Comparison of ENCODE assay signal across 8 mouse cellular contexts in genomic region chr5:108462446-108462845, GRCm38 (mm10). TPM values are rescaled to one million over a fixed set of nuclear protein-coding genes. Genes with fewer than 3 reads are reported as not detected.
DNase-seq lines count a peak whose midpoint lies in the region; ATAC-seq and TF ChIP-seq lines count a peak whose summit lies in the region.

No protein-coding gene starts in this region.

- H3K9me3 ChIP-seq in ES-Bruce4 (replicated peaks; ENCODE audit: control insufficient read depth, insufficient read depth, low read length, poor library complexity, severe bottlenecking) = no peaks in the 10 kb centered on the region
- H3K9me3 ChIP-seq in heart, postnatal 0 days (replicated peaks; ENCODE audit: control insufficient read depth, low read length) = no peaks in the 10 kb centered on the region
- no peaks in the 10 kb centered on the region for H3K9me3 ChIP-seq in liver, embryonic 16.5 days (replicated peaks; ENCODE audit: control insufficient read depth, low read length)

- peak overlapping the region; percentile 96 for H3K27ac ChIP-seq in gastrocnemius, adult 2 months
- H3K27ac ChIP-seq in ES-Bruce4 (ENCODE audit: insufficient read depth, low read length) = no peak overlapping the region
- H3K27ac ChIP-seq in heart, postnatal 0 days (ENCODE audit: low read depth) = peak overlapping the region; percentile 88
- peak overlapping the region; percentile 16; the same call in 1 of the 2 replicates for H3K27ac ChIP-seq in liver, embryonic 16.5 days (ENCODE audit: low read length)

- no peak for DNase-seq in gastrocnemius, adult 2 months
- DNase-seq in gastrocnemius, postnatal 10 days = no peak
- no peak for DNase-seq in heart, postnatal 0 days (ENCODE audit: low spot score)
- DNase-seq in left cerebral cortex, postnatal 10 days (ENCODE audit: extremely low spot score in 1 of 2, low spot score in 2 of 2) = no peak
- DNase-seq in gastrocnemius, postnatal 14 days = no peak
- no peak for DNase-seq in adrenal gland, adult 18-20 months (ENCODE audit: low spot score in 2 of 2)

- H3K9ac ChIP-seq in ES-Bruce4 (ENCODE audit: low read depth, poor library complexity, severe bottlenecking) = peak overlapping the region; percentile 87
- H3K9ac ChIP-seq in heart, postnatal 0 days (replicated peaks; ENCODE audit: low read depth, low read length) = peak overlapping the region; percentile 99
- peak overlapping the region; percentile 97 for H3K9ac ChIP-seq in liver, embryonic 16.5 days (ENCODE audit: low read depth, low read length)

- no peak for TF ChIP-seq POLR2A in ES-Bruce4 (IDR thresholded peaks at IDR 0.05; ENCODE audit: insufficient read depth, low read length)

- peak overlapping the region; percentile 98 for H3K4me3 ChIP-seq in gastrocnemius, adult 2 months
- H3K4me3 ChIP-seq in ES-Bruce4 (ENCODE audit: low read depth, low read length) = peak overlapping the region; percentile 91
- H3K4me3 ChIP-seq in heart, postnatal 0 days (ENCODE audit: low read depth, low read length) = peak overlapping the region; percentile 96
- H3K4me3 ChIP-seq in liver, embryonic 16.5 days (ENCODE audit: low read depth, low read length) = peak overlapping the region; percentile 88

- H3K4me2 ChIP-seq in heart, postnatal 0 days (ENCODE audit: low read depth, low read length) = peak overlapping the region; percentile 89
- H3K4me2 ChIP-seq in liver, embryonic 16.5 days (ENCODE audit: low read depth, low read length) = peak overlapping the region; percentile 73

- TF ChIP-seq EP300 in ES-Bruce4 (IDR thresholded peaks at IDR 0.05; ENCODE audit: insufficient read depth, low read depth, low read length) = no peak
- no peak for TF ChIP-seq EP300 in heart, postnatal 0 days (IDR thresholded peaks at IDR 0.05; ENCODE audit: low read depth)

- H3K36me3 ChIP-seq in ES-Bruce4 (ENCODE audit: control insufficient read depth, insufficient read depth, low read length, poor library complexity, severe bottlenecking) = no peaks in the 10 kb centered on the region; the same call in 1 of the 2 replicates
- H3K36me3 ChIP-seq in heart, postnatal 0 days (replicated peaks; ENCODE audit: control insufficient read depth, insufficient read depth, low read length) = 0 out of 2 replicates have a peak, but pooled peaks cover 1% of the 10 kb centered on the region
- H3K36me3 ChIP-seq in liver, embryonic 16.5 days (ENCODE audit: control insufficient read depth, insufficient read depth) = no peaks in the 10 kb centered on the region

- no peak for ATAC-seq in heart, postnatal 0 days (ENCODE audit: insufficient read depth, low read depth)
- no peak for ATAC-seq in liver, embryonic 16.5 days (ENCODE audit: low read depth)

- no peaks in the 10 kb centered on the region; the same call in 1 of the 2 replicates for H3K27me3 ChIP-seq in ES-Bruce4 (ENCODE audit: control insufficient read depth, insufficient read depth, low read length, poor library complexity, severe bottlenecking)
- H3K27me3 ChIP-seq in heart, postnatal 0 days (ENCODE audit: control insufficient read depth, insufficient read depth, low read length) = no peaks in the 10 kb centered on the region
- peaks cover 3% of the 10 kb centered on the region; the same call in 1 of the 2 replicates for H3K27me3 ChIP-seq in liver, embryonic 16.5 days (ENCODE audit: control insufficient read depth, insufficient read depth, low read depth, low read length)

- no peak for TF ChIP-seq CTCF in gastrocnemius, adult 2 months (IDR thresholded peaks at IDR 0.05)
- no peak for TF ChIP-seq CTCF in ES-Bruce4 (IDR thresholded peaks at IDR 0.05; ENCODE audit: low read depth, low read length)
- no peak for TF ChIP-seq CTCF in heart, postnatal 0 days (IDR thresholded peaks at IDR 0.05; ENCODE audit: low read depth)

- WGBS in heart, postnatal 0 days = 29% methylated on average over 4 of the region's 4 CpGs
- WGBS in liver, embryonic 16.5 days (ENCODE audit: insufficient replicate concordance) = 40% methylated on average over 4 of the region's 4 CpGs

- H3K4me1 ChIP-seq in ES-Bruce4 (ENCODE audit: control insufficient read depth, insufficient read depth, low read length) = peaks cover 4% of the 10 kb centered on the region
- H3K4me1 ChIP-seq in heart, postnatal 0 days (ENCODE audit: control insufficient read depth, insufficient read depth) = peaks cover 50% of the 10 kb centered on the region
- peaks cover 48% of the 10 kb centered on the region for H3K4me1 ChIP-seq in liver, embryonic 16.5 days (ENCODE audit: control insufficient read depth, low read depth, low read length)

- intact Hi-C loops in gastrocnemius, adult 2 months (cut with DNase I) = no loop called here
- intact Hi-C loops in left cerebral cortex, postnatal 10 days (cut with DNase I) = loop anchor here (5.0 kb wide), 1 partner anchor 95 kb away; the partner anchor contains the start of gene Gm42517
- intact Hi-C loops in gastrocnemius, postnatal 14 days (cut with DNase I; ENCODE audit: low total_unique reads) = no loop called here

RNA-seq across cellular contexts. Expression of gene Pcgf3, which starts 1.4 kb away (rescaled TPM):
- total RNA-seq in gastrocnemius, adult 2 months (2021) = 10 to 100 TPM; 34.3 to 42.6 TPM
- total RNA-seq in gastrocnemius, postnatal 10 days (2021) = 10 to 100 TPM; 58.0 to 61.6 TPM
- 104 and 111 TPM in 2 replicates for polyA plus RNA-seq in ES-Bruce4 (2011; ENCODE audit: insufficient read depth, insufficient read length, low read depth, missing spikeins)
- total RNA-seq in heart, postnatal 0 days (2014; rRNA removed; ENCODE audit: low replicate concordance) = 18.7 and 31.7 TPM in 2 replicates
- polyA plus RNA-seq in heart, postnatal 0 days (2015; fragmentation: Nextera tagmentation; extraction: Ambion mirVana) = 11.0 and 13.9 TPM in 2 replicates
- 5.9 and 6.1 TPM in 2 replicates for polyA plus RNA-seq in liver, embryonic 16.5 days (2015; fragmentation: Nextera tagmentation; extraction: Ambion mirVana)
- 10 to 100 TPM; 61.4 to 67.5 TPM for total RNA-seq in left cerebral cortex, postnatal 10 days (2021)
- 10 to 100 TPM; 40.5 to 46.2 TPM for total RNA-seq in gastrocnemius, postnatal 14 days (2021)
- 10 to 100 TPM; 25.6 to 41.8 TPM for total RNA-seq in adrenal gland, adult 18-20 months (2021)

RNA-seq across cellular contexts. Expression of gene Mfsd7a, which starts 13.8 kb away (rescaled TPM):
- 1 to 10 TPM in 1 of 2 experiments, under 1 TPM in 1; 0.92 to 1.3 TPM for total RNA-seq in gastrocnemius, adult 2 months (2021)
- total RNA-seq in gastrocnemius, postnatal 10 days (2021) = 1 to 10 TPM; 1.9 to 2.6 TPM
- polyA plus RNA-seq in ES-Bruce4 (2011; ENCODE audit: insufficient read depth, insufficient read length, low read depth, missing spikeins) = 0.62 and 0.63 TPM in 2 replicates
- total RNA-seq in heart, postnatal 0 days (2014; rRNA removed; ENCODE audit: low replicate concordance) = 0.19 and 1.2 TPM in 2 replicates
- 0.20 and 0.29 TPM in 2 replicates for polyA plus RNA-seq in heart, postnatal 0 days (2015; fragmentation: Nextera tagmentation; extraction: Ambion mirVana)
- polyA plus RNA-seq in liver, embryonic 16.5 days (2015; fragmentation: Nextera tagmentation; extraction: Ambion mirVana) = 0.21 and 0.35 TPM in 2 replicates
- under 1 TPM; 0.14 to 0.30 TPM for total RNA-seq in left cerebral cortex, postnatal 10 days (2021)
- 1 to 10 TPM; 1.3 to 1.6 TPM for total RNA-seq in gastrocnemius, postnatal 14 days (2021)
- total RNA-seq in adrenal gland, adult 18-20 months (2021) = 1 to 10 TPM; 1.5 to 2.4 TPM

RNA-seq across cellular contexts. Expression of gene Atp5k, which starts 28.2 kb away (rescaled TPM):
- 100 to 1,000 TPM; 595 to 950 TPM for total RNA-seq in gastrocnemius, adult 2 months (2021)
- total RNA-seq in gastrocnemius, postnatal 10 days (2021) = 100 to 1,000 TPM; 747 to 903 TPM
- 233 and 261 TPM in 2 replicates for polyA plus RNA-seq in ES-Bruce4 (2011; ENCODE audit: insufficient read depth, insufficient read length, low read depth, missing spikeins)
- total RNA-seq in heart, postnatal 0 days (2014; rRNA removed; ENCODE audit: low replicate concordance) = 139 and 316 TPM in 2 replicates
- polyA plus RNA-seq in heart, postnatal 0 days (2015; fragmentation: Nextera tagmentation; extraction: Ambion mirVana) = 1,908 and 1,920 TPM in 2 replicates
- 197 and 235 TPM in 2 replicates for polyA plus RNA-seq in liver, embryonic 16.5 days (2015; fragmentation: Nextera tagmentation; extraction: Ambion mirVana)
- 100 to 1,000 TPM; 252 to 262 TPM for total RNA-seq in left cerebral cortex, postnatal 10 days (2021)
- 100 to 1,000 TPM; 853 to 974 TPM for total RNA-seq in gastrocnemius, postnatal 14 days (2021)
- 100 to 1,000 TPM; 457 to 578 TPM for total RNA-seq in adrenal gland, adult 18-20 months (2021)
